Mouse (Mus musculus) embryonic facial prominence, embryonic 10.5 days (tissue): ENCODE measurements at regions not wholly inside any gene's neighbourhood (a gene's known extent, or its start where the extent isn't known, plus 50 kb on each side); places are given as distances from the start of the nearest gene placed in this dataset.

Source experiments
- DNase-seq: peaks from one replicate; pipeline ENCODE4 v3.0.0-alpha.2; 2017; ENCODE audit warnings: low spot score
- H3K27ac ChIP-seq: fragments of 300-500 bp; sonication (generic); replicated peaks from 2 replicates; pipeline ENCODE4 v1.5.1; 2016; ENCODE audit warnings: mild to moderate bottlenecking
- H3K27me3 ChIP-seq: fragments of 300-500 bp; sonication (generic); replicated peaks from 2 replicates; pipeline ENCODE4 v1.6.1; 2016; ENCODE audit warnings: low read depth, mild to moderate bottlenecking; ENCODE audit not compliant: poor library complexity, severe bottlenecking
- H3K36me3 ChIP-seq: fragments of 300-500 bp; sonication (generic); replicated peaks from 2 replicates; pipeline ENCODE4 v1.6.1; 2016; ENCODE audit warnings: mild to moderate bottlenecking, moderate library complexity
- H3K4me1 ChIP-seq: fragments of 300-500 bp; sonication (generic); 2 replicates; pipeline ENCODE4 v1.6.1; 2016
- H3K4me3 ChIP-seq: fragments of 300-500 bp; sonication (generic); 2 replicates; pipeline ENCODE4 v1.5.1; 2016; ENCODE audit warnings: mild to moderate bottlenecking, moderate library complexity
- H3K9me3 ChIP-seq: fragments of 300-500 bp; sonication (generic); 2 replicates; pipeline ENCODE4 v1.6.1; 2016; ENCODE audit warnings: mild to moderate bottlenecking
- WGBS: fragments of 180-500 bp; shearing (Covaris S2); methylation state at CpG from one replicate; pipeline ENCODE4 v1.1.7; 2016; 5-methylcytosine and 5-hydroxymethylcytosine counted together

DNA sequence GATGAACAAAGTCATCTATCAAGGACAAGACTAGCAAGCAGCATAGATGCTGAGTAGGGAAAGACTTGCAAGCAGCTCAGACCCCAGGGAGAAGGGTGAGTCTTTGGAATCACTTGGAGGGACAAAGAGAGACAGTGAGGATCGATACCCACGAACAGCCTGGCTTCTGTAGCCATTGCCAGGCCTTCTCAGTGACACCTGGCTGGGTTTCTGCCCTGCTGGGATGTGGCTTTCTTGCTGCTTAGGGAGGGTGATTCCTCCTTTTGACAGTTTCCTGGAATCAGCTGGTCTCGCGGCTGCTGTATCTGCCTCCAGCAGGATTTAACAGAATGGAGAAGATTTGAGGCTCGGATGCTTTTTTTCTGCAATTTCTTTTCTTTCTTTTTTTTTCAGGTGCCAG lies 156.3 kb upstream of the Hs3st4 start:
- no peak for DNase-seq
- WGBS: 89% methylated on average over 5 of the region's 5 CpGs
- Histone ChIP-seq H3K36me3 (no peaks in the 10 kb centered on the region), H3K4me1 (no peaks in the 10 kb centered on the region), H3K27me3 (no peaks in the 10 kb centered on the region), H3K4me3 (no peak overlapping the region), H3K27ac (no peak overlapping the region), H3K9me3 (no peaks in the 10 kb centered on the region)

- no peaks in the 10 kb centered on the region for H3K9me3 ChIP-seq
- H3K27ac ChIP-seq: no peak overlapping the region
- H3K36me3 ChIP-seq: no peaks in the 10 kb centered on the region
- H3K4me3 ChIP-seq: no peak overlapping the region
- no peak for DNase-seq
- WGBS: 91% methylated on average over 7 of the region's 7 CpGs
- no peaks in the 10 kb centered on the region for H3K4me1 ChIP-seq
- no peaks in the 10 kb centered on the region for H3K27me3 ChIP-seq
These were observed 140.1 kb upstream of the Hs3st4 start for GRCm38 (mm10) chr7:123842552-123842951.

GRCm38 (mm10) chr7:123847081-123847480 lies 135.6 kb upstream of the Hs3st4 start:
- Histone ChIP-seq H3K4me1 (peaks cover 9% of the 10 kb centered on the region; the same call in 1 of the 2 replicates), H3K9me3 (no peaks in the 10 kb centered on the region)
- WGBS: 90% methylated on average over 4 of the region's 4 CpGs

GRCm38 (mm10) chr7:123848644-123849043 lies 134.0 kb upstream of the Hs3st4 start:
- Histone ChIP-seq H3K27ac (no peak overlapping the region), H3K9me3 (no peaks in the 10 kb centered on the region), H3K36me3 (no peaks in the 10 kb centered on the region), H3K4me3 (no peak overlapping the region), H3K27me3 (no peaks in the 10 kb centered on the region), H3K4me1 (peaks cover 9% of the 10 kb centered on the region; the same call in 1 of the 2 replicates)
- DNase-seq: no peak
- WGBS: 36% methylated on average over 5 of the region's 5 CpGs

More at GRCm38 (mm10) chr7:123847081-123847480, 135.6 kb upstream of the Hs3st4 start:
- H3K4me3 ChIP-seq: no peak overlapping the region
- H3K27ac ChIP-seq: no peak overlapping the region
- H3K36me3 ChIP-seq: no peaks in the 10 kb centered on the region
- DNase-seq: no peak
- H3K27me3 ChIP-seq: no peaks in the 10 kb centered on the region

DNA sequence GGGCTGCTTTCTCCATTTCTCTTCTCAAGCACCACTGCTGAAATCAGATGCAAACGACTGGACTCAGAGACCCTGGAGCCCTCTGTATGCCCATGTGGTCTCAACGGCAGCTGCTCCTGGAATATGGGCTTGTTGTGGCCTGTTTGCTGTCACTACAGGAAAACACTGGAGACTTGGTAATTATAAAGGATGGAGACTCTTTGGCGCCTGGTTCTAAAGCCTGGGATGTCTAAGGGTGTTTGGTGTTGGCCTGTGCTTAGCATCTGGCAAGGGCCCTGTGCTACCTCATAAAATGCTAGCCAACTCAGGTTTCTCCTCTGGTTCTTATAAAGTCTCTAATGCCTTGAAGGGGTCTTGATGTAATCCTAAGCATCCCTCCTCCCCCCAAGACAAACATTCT lies 133.4 kb upstream of the Hs3st4 start:
- WGBS: 58% methylated on average over 3 of the region's 3 CpGs
- Histone ChIP-seq H3K27me3 (no peaks in the 10 kb centered on the region), H3K27ac (no peak overlapping the region), H3K4me3 (no peak overlapping the region), H3K9me3 (no peaks in the 10 kb centered on the region), H3K36me3 (no peaks in the 10 kb centered on the region), H3K4me1 (peaks cover 9% of the 10 kb centered on the region; the same call in 1 of the 2 replicates)
- no peak for DNase-seq

DNA sequence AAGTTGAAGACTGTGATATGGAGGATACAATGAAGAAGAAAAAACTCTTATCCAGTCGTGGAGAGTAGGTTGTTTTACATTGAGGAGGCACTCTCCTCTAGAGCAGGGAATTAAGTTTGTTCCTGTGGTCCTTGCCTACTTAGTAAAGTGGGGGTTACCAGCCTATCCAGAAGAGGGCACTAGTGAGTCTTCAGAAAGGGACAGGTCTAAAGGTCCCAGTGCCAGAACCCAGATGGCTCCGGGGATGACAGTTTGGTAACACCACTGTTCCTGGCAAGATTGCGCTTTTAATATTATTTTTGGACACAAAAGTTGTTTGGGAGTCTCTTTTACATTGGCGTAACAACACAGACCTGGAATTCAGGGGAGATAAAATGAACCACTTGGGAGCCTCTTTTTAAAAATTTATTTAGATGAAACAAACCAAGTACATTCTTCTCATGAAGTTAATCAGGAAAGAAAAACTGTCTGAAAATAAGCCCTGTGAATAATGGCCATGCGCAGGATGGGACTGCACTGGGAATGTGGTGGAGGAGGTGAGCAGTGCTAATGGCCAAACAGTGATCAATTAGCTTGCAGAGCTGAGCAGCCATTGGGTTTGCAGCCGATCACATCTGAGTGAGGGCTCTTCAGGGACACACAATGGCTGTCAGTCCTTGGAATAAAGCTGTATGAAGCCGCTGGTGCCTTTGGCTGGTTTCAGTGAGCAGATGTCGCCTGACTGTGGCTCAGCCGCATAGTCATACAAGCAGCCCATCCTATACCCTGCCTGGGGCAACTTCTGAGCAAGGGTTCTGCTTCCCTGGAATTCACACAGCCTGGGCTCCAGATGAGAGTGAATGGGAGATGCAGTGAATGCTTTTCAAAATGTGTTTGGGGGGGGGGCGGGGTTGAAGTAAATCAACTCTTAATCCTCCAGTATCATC lies 132.1 kb upstream of the Hs3st4 start:
- H3K9me3 ChIP-seq: no peaks in the 10 kb centered on the region
- no peak overlapping the region for H3K4me3 ChIP-seq
- H3K4me1 ChIP-seq: peaks cover 9% of the 10 kb centered on the region; the same call in 1 of the 2 replicates
- 72% methylated on average over 10 of the region's 10 CpGs for WGBS
- H3K27me3 ChIP-seq: no peaks in the 10 kb centered on the region
- no peak for DNase-seq
- no peak overlapping the region for H3K27ac ChIP-seq
- H3K36me3 ChIP-seq: no peaks in the 10 kb centered on the region

DNA sequence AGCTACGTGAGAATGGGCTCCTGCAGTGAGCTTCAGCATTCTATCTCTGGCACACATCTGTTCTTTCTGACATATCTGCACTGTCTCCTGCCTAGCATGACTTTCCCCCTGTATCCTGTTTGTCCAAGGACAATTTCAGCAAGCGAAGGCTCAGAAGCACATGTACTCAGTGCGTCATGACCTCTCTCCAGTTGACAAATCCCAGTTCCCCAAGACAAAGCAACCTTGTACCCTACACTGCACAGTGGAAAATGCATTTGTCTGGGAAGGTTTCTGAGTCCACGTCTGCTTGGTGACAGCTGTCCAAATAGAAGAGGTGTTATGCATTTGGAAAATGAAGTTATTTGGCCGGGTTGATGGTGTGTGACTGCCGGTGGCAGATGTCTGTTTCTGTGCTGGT lies 125.1 kb upstream of the Hs3st4 start:
- DNase-seq: no peak
- no peak overlapping the region for H3K27ac ChIP-seq
- H3K4me3 ChIP-seq: no peak overlapping the region
- no peaks in the 10 kb centered on the region for H3K4me1 ChIP-seq
- no peaks in the 10 kb centered on the region for H3K36me3 ChIP-seq
- no peaks in the 10 kb centered on the region for H3K9me3 ChIP-seq
- WGBS: 75% methylated on average over 6 of the region's 6 CpGs
- H3K27me3 ChIP-seq: no peaks in the 10 kb centered on the region

GRCm38 (mm10) chr7:123861706-123862105 lies 121.0 kb upstream of the Hs3st4 start:
- WGBS: 87% methylated on average over 2 of the region's 2 CpGs
- H3K9me3 ChIP-seq: no peaks in the 10 kb centered on the region
- no peaks in the 10 kb centered on the region for H3K4me1 ChIP-seq
- H3K27ac ChIP-seq: no peak overlapping the region
- no peak overlapping the region for H3K4me3 ChIP-seq
- DNase-seq: no peak
- H3K36me3 ChIP-seq: no peaks in the 10 kb centered on the region
- no peaks in the 10 kb centered on the region for H3K27me3 ChIP-seq

DNA sequence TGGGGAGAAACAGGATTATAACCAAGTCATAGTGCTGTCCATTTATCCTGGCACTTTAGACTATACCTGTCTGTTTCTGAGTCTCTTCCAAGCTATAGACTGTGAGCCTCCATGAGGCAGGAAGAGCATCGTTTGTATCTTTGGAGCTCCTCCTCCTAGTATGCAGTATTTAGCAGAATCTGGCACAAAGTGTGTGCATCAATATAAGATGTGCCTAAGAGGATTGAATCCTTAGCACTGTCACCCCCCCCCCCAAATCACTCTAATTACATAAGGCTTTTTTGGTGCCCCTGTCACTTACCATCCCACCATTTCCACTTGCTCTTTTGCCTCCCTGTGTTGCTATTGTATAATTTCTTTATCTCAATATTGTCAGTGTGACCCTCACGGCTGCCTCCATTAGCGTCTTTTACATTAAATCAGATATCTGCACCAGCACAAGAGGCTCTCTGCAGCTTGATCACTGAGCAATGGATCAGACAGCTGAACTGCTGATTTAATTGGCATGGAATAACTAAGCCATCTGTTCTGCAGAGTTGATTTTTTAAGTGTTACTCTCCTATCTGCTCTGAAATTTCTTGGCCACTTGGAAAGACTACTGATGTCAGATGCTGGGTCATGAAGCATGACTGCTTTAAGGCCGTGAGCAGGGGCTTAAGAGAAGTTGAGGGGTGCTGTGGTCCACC lies 85.8 kb upstream of the Hs3st4 start:
- no peak overlapping the region for H3K27ac ChIP-seq
- no peaks in the 10 kb centered on the region for H3K27me3 ChIP-seq
- no peak for DNase-seq
- H3K4me3 ChIP-seq: no peak overlapping the region
- 84% methylated on average over 4 of the region's 4 CpGs for WGBS
- H3K9me3 ChIP-seq: no peaks in the 10 kb centered on the region
- no peaks in the 10 kb centered on the region for H3K36me3 ChIP-seq
- no peaks in the 10 kb centered on the region for H3K4me1 ChIP-seq

GRCm38 (mm10) chr7:123907946-123908840 lies 74.5 kb upstream of the Hs3st4 start:
- no peak for DNase-seq
- Histone ChIP-seq H3K36me3 (no peaks in the 10 kb centered on the region), H3K4me3 (no peak overlapping the region), H3K27me3 (no peaks in the 10 kb centered on the region), H3K9me3 (no peaks in the 10 kb centered on the region), H3K4me1 (no peaks in the 10 kb centered on the region), H3K27ac (no peak overlapping the region)
- WGBS: 89% methylated on average over 6 of the region's 6 CpGs

- 88% methylated on average over 2 of the region's 2 CpGs for WGBS
- no peak overlapping the region for H3K27ac ChIP-seq
- no peaks in the 10 kb centered on the region for H3K36me3 ChIP-seq
These were observed 61.2 kb upstream of the Hs3st4 start for GRCm38 (mm10) chr7:123921461-123921860.

DNA sequence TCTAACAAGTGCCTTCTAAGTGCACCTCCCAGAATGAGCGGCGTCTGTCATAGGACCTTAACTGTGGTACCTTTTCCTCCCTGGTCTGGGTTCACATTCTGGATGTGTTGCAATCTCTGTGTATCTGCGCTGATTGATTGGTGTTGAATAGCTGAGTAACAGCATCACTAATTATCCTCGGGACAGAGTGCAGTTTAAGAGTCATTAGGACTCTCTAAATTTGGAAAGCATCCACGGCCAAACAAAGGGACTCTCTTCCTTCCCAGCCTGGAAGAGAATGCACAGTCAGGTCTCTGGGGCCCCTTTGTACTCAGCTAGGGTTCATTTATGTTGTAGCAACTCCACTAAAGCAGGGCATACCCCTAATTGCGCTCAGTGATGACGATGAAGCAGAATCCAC lies 50.2 kb upstream of the Hs3st4 start:
- WGBS: 44% methylated on average over 7 of the region's 7 CpGs
- no peak overlapping the region for H3K27ac ChIP-seq
- H3K27me3 ChIP-seq: no peaks in the 10 kb centered on the region
- DNase-seq: no peak
- H3K36me3 ChIP-seq: no peaks in the 10 kb centered on the region
- peaks cover 5% of the 10 kb centered on the region; the same call in 1 of the 2 replicates for H3K4me1 ChIP-seq
- no peak overlapping the region for H3K4me3 ChIP-seq
- no peaks in the 10 kb centered on the region for H3K9me3 ChIP-seq

More at GRCm38 (mm10) chr7:123921461-123921860, 61.2 kb upstream of the Hs3st4 start:
- Histone ChIP-seq H3K4me3 (no peak overlapping the region), H3K4me1 (no peaks in the 10 kb centered on the region), H3K9me3 (no peaks in the 10 kb centered on the region), H3K27me3 (no peaks in the 10 kb centered on the region)
- no peak for DNase-seq
